Mouse (Mus musculus) liver, adult 2 months (tissue): ENCODE measurements at regions not wholly inside any gene's neighbourhood (a gene's known extent, or its start where the extent isn't known, plus 50 kb on each side); places are given as distances from the start of the nearest gene placed in this dataset.

ENCODE experiments used
- CTCF ChIP-seq: fragments of 200-500 bp; IDR thresholded peaks from 2 replicates; pipeline ENCODE4 v1.5.1; 2011; ENCODE audit warnings: low read depth, low read length, control low read depth
- POLR2A ChIP-seq: fragments of 200-500 bp; IDR thresholded peaks from 2 replicates; pipeline ENCODE4 v1.6.1; 2011; ENCODE audit warnings: low read length, control low read depth; ENCODE audit not compliant: insufficient read depth; ENCODE audit errors: extremely low read depth

GRCm38 (mm10) chr15:69576742-69577141, 3076.0 kb upstream of the Lrrc6 start:
- TF ChIP-seq CTCF (no peak), POLR2A (no peak)
